Comparison of ENCODE assay signal across 8 mouse cellular contexts in genomic region chrX:134162826-134163225, GRCm38 (mm10). TPM values are rescaled to one million over a fixed set of nuclear protein-coding genes. Genes with fewer than 3 reads are reported as not detected.
A peak's percentile ranks its signal among the peaks of the same experiment; 100 is the strongest.
DNase-seq lines count a peak whose midpoint lies in the region; ATAC-seq lines count a peak whose summit lies in the region.

No protein-coding gene starts in this region.

- peak; percentile 79 for ATAC-seq in cerebellum, adult (ENCODE audit: insufficient number of reproducible peaks, low FRiP score, low TSS enrichment)
- 0 out of 2 replicates have a peak, but pooled peaks have one; percentile 51 for ATAC-seq in hindbrain, embryonic 15.5 days (ENCODE audit: low FRiP score, low read depth)
- ATAC-seq in midbrain, embryonic 12.5 days (ENCODE audit: low FRiP score, low read depth), result no peak

- WGBS in hindbrain, embryonic 15.5 days, result 32% methylated on average over 11 of the region's 11 CpGs
- 29% methylated on average over 11 of the region's 11 CpGs for WGBS in midbrain, embryonic 12.5 days

- H3K9me3 ChIP-seq in hindbrain, embryonic 15.5 days, result no peaks in the 10 kb centered on the region
- H3K9me3 ChIP-seq in midbrain, embryonic 12.5 days, result no peaks in the 10 kb centered on the region

- no peaks in the 10 kb centered on the region for H3K4me1 ChIP-seq in hindbrain, embryonic 15.5 days (replicated peaks)
- H3K4me1 ChIP-seq in midbrain, embryonic 12.5 days, result no peaks in the 10 kb centered on the region

- H3K27ac ChIP-seq in hindbrain, embryonic 15.5 days (replicated peaks), result no peak overlapping the region
- no peak overlapping the region for H3K27ac ChIP-seq in midbrain, embryonic 12.5 days (replicated peaks)

- 0 out of 2 replicates have a peak overlapping the region, but pooled peaks have one; percentile 10 for H3K9ac ChIP-seq in hindbrain, embryonic 15.5 days
- no peak overlapping the region for H3K9ac ChIP-seq in midbrain, embryonic 12.5 days (replicated peaks)

- no peak for DNase-seq in cerebellum, adult 8-10 months
- DNase-seq in right cerebral cortex, postnatal 10 days (ENCODE audit: low spot score in 2 of 2), result peak; percentile 21 to 23
- no peak for DNase-seq in right cerebral cortex, postnatal 4 days
- peak; percentile 33 for DNase-seq in thymus, postnatal 0 days (ENCODE audit: low spot score)
- DNase-seq in kidney, adult 9 months, result no peak

- no peaks in the 10 kb centered on the region for H3K36me3 ChIP-seq in hindbrain, embryonic 15.5 days
- H3K36me3 ChIP-seq in midbrain, embryonic 12.5 days, result no peaks in the 10 kb centered on the region

- 0 out of 2 replicates have a peak, but pooled peaks cover 3% of the 10 kb centered on the region for H3K27me3 ChIP-seq in hindbrain, embryonic 15.5 days
- peaks cover 34% of the 10 kb centered on the region for H3K27me3 ChIP-seq in midbrain, embryonic 12.5 days

- peak overlapping the region; percentile 59 for H3K4me2 ChIP-seq in hindbrain, embryonic 15.5 days
- H3K4me2 ChIP-seq in midbrain, embryonic 12.5 days (replicated peaks), result peak overlapping the region; percentile 52

- peak overlapping the region; percentile 41 for H3K4me3 ChIP-seq in hindbrain, embryonic 15.5 days
- peak overlapping the region; percentile 33 for H3K4me3 ChIP-seq in midbrain, embryonic 12.5 days

RNA-seq across cellular contexts. Expression of gene Xkrx, which starts 0.9 kb away (rescaled TPM):
- 0.85 and 0.89 TPM in 2 replicates for polyA plus RNA-seq in hindbrain, embryonic 15.5 days (2015; fragmentation: Nextera tagmentation; extraction: Ambion mirVana)
- 0.06 TPM in 1 of 2 replicates, not detected in the other for polyA plus RNA-seq in midbrain, embryonic 12.5 days (2016; fragmentation: Nextera tagmentation; extraction: Ambion mirVana)
- polyA plus RNA-seq in thymus, postnatal 0 days (2015; fragmentation: Nextera tagmentation; extraction: Ambion mirVana), result 7.0 and 8.0 TPM in 2 replicates

RNA-seq across cellular contexts. Expression of gene Arl13a, which starts 24.5 kb away (rescaled TPM):
- not detected in 2 replicates for polyA plus RNA-seq in hindbrain, embryonic 15.5 days (2015; fragmentation: Nextera tagmentation; extraction: Ambion mirVana)
- polyA plus RNA-seq in midbrain, embryonic 12.5 days (2016; fragmentation: Nextera tagmentation; extraction: Ambion mirVana), result not detected in 2 replicates
- 0.06 TPM in 1 of 2 replicates, not detected in the other for polyA plus RNA-seq in thymus, postnatal 0 days (2015; fragmentation: Nextera tagmentation; extraction: Ambion mirVana)

RNA-seq across cellular contexts. Expression of gene Nox1, which starts 58.9 kb away (rescaled TPM):
- polyA plus RNA-seq in hindbrain, embryonic 15.5 days (2015; fragmentation: Nextera tagmentation; extraction: Ambion mirVana), result not detected in 2 replicates
- polyA plus RNA-seq in midbrain, embryonic 12.5 days (2016; fragmentation: Nextera tagmentation; extraction: Ambion mirVana), result 0.10 TPM in 1 of 2 replicates, not detected in the other
- polyA plus RNA-seq in thymus, postnatal 0 days (2015; fragmentation: Nextera tagmentation; extraction: Ambion mirVana), result 0.54 and 0.55 TPM in 2 replicates

Comparison
In these comparisons a context has a peak if more than half of its experiments do, and no peak if none do; other contexts are left out.
1. DNase-seq: peak in right cerebral cortex, postnatal 10 days (2 of 2) and thymus, postnatal 0 days (single experiment); none in cerebellum, adult 8-10 months (single experiment), right cerebral cortex, postnatal 4 days (single experiment) and kidney, adult 9 months (single experiment).